Mouse (Mus musculus): ENCODE results near the gene Slc30a1. TPM values are rescaled to one million over a fixed set of nuclear protein-coding genes. Genes with fewer than 3 reads are reported as not detected.
A peak's percentile ranks its signal among the peaks of the same experiment; 100 is the strongest.

Slc30a1 gene
- total and polyA plus RNA-seq, 2 experiments, result 11.3 to 22.6 TPM

- TF ChIP-seq CTCF (IDR thresholded peaks at IDR 0.05; ENCODE audit: low read depth, low read length) (no peak), POLR2A (IDR thresholded peaks at IDR 0.05; ENCODE audit: extremely low read depth, insufficient read depth, low read length) (no peak)
- WGBS, result 37% methylated on average over 10 of the region's 10 CpGs
- H3K4me1 ChIP-seq (ENCODE audit: control insufficient read depth, insufficient read depth, low read length), result peaks cover 20% of the 10 kb centered on the region
- H3K79me2 ChIP-seq (ENCODE audit: control insufficient read depth, insufficient read depth, low read length), result no peaks in the 10 kb centered on the region
- H3K9ac ChIP-seq (ENCODE audit: low read depth, low read length), result no peak overlapping the region
- no peak overlapping the region for H3K4me3 ChIP-seq (ENCODE audit: insufficient read depth, low read depth, low read length)
- H3K27ac ChIP-seq (replicated peaks; ENCODE audit: insufficient read depth, low read depth, low read length), result no peak overlapping the region
- no peaks in the 10 kb centered on the region for H3K36me3 ChIP-seq (ENCODE audit: control insufficient read depth, insufficient read depth, low read length)
- DNase-seq (ENCODE audit: extremely low read depth, low read depth, low spot score), result peak; percentile 80
- H3K27me3 ChIP-seq (ENCODE audit: control insufficient read depth, insufficient read depth, low read length), result no peaks in the 10 kb centered on the region
These were observed 28.9 kb upstream of the Slc30a1 start for GRCm38 (mm10) chr1:191877681-191878080.

GRCm38 (mm10) chr1:191878518-191878921 is 28.0 kb upstream of the Slc30a1 start:
- H3K27me3 ChIP-seq (ENCODE audit: control insufficient read depth, insufficient read depth, low read length), result no peaks in the 10 kb centered on the region
- H3K4me3 ChIP-seq (ENCODE audit: insufficient read depth, low read depth, low read length), result no peak overlapping the region
- H3K79me2 ChIP-seq (ENCODE audit: control insufficient read depth, insufficient read depth, low read length), result no peaks in the 10 kb centered on the region
- DNase-seq (ENCODE audit: extremely low read depth, low read depth, low spot score), result peak; percentile 48
- no peaks in the 10 kb centered on the region for H3K36me3 ChIP-seq (ENCODE audit: control insufficient read depth, insufficient read depth, low read length)
- no peak overlapping the region for H3K9ac ChIP-seq (ENCODE audit: low read depth, low read length)
- WGBS, result 65% methylated on average over 4 of the region's 4 CpGs
- no peak for TF ChIP-seq CTCF (IDR thresholded peaks at IDR 0.05; ENCODE audit: low read depth, low read length)
- no peak for TF ChIP-seq POLR2A (IDR thresholded peaks at IDR 0.05; ENCODE audit: extremely low read depth, insufficient read depth, low read length)
- peaks cover 21% of the 10 kb centered on the region for H3K4me1 ChIP-seq (ENCODE audit: control insufficient read depth, insufficient read depth, low read length)
- H3K27ac ChIP-seq (replicated peaks; ENCODE audit: insufficient read depth, low read depth, low read length), result no peak overlapping the region

GRCm38 (mm10) chr1:191880247-191880646 is 26.3 kb upstream of the Slc30a1 start:
- 69% methylated on average over 3 of the region's 3 CpGs for WGBS
- no peak for DNase-seq (ENCODE audit: extremely low read depth, low read depth, low spot score)
- no peaks in the 10 kb centered on the region for H3K36me3 ChIP-seq (ENCODE audit: control insufficient read depth, insufficient read depth, low read length)
- H3K4me3 ChIP-seq (ENCODE audit: insufficient read depth, low read depth, low read length), result no peak overlapping the region
- no peaks in the 10 kb centered on the region for H3K27me3 ChIP-seq (ENCODE audit: control insufficient read depth, insufficient read depth, low read length)
- peaks cover 25% of the 10 kb centered on the region for H3K4me1 ChIP-seq (ENCODE audit: control insufficient read depth, insufficient read depth, low read length)
- H3K9ac ChIP-seq (ENCODE audit: low read depth, low read length), result no peak overlapping the region
- TF ChIP-seq POLR2A (IDR thresholded peaks at IDR 0.05; ENCODE audit: extremely low read depth, insufficient read depth, low read length) (no peak), CTCF (IDR thresholded peaks at IDR 0.05; ENCODE audit: low read depth, low read length) (no peak)
- no peaks in the 10 kb centered on the region for H3K79me2 ChIP-seq (ENCODE audit: control insufficient read depth, insufficient read depth, low read length)
- H3K27ac ChIP-seq (replicated peaks; ENCODE audit: insufficient read depth, low read depth, low read length), result no peak overlapping the region

- Histone ChIP-seq H3K36me3 (ENCODE audit: control insufficient read depth, insufficient read depth, low read length) (no peaks in the 10 kb centered on the region), H3K9ac (ENCODE audit: low read depth, low read length) (peak overlapping the region; percentile 31), H3K27me3 (ENCODE audit: control insufficient read depth, insufficient read depth, low read length) (no peaks in the 10 kb centered on the region), H3K4me3 (ENCODE audit: insufficient read depth, low read depth, low read length) (no peak overlapping the region), H3K4me1 (ENCODE audit: control insufficient read depth, insufficient read depth, low read length) (peaks cover 25% of the 10 kb centered on the region), H3K79me2 (ENCODE audit: control insufficient read depth, insufficient read depth, low read length) (no peaks in the 10 kb centered on the region), H3K27ac (replicated peaks; ENCODE audit: insufficient read depth, low read depth, low read length) (peak overlapping the region; percentile 45)
- TF ChIP-seq POLR2A (IDR thresholded peaks at IDR 0.05; ENCODE audit: extremely low read depth, insufficient read depth, low read length), result no peak
- no peak for TF ChIP-seq CTCF (IDR thresholded peaks at IDR 0.05; ENCODE audit: low read depth, low read length)
- WGBS, result 21% methylated on average over 8 of the region's 8 CpGs
- DNase-seq (ENCODE audit: extremely low read depth, low read depth, low spot score), result peak; percentile 90
These were observed 25.5 kb upstream of the Slc30a1 start for GRCm38 (mm10) chr1:191880921-191881609.

- H3K4me1 ChIP-seq (ENCODE audit: control insufficient read depth, insufficient read depth, low read length), result peaks cover 25% of the 10 kb centered on the region
- H3K79me2 ChIP-seq (ENCODE audit: control insufficient read depth, insufficient read depth, low read length), result no peaks in the 10 kb centered on the region
- no peak for DNase-seq (ENCODE audit: extremely low read depth, low read depth, low spot score)
- WGBS, result 71% methylated on average over 2 of the region's 2 CpGs
- H3K27me3 ChIP-seq (ENCODE audit: control insufficient read depth, insufficient read depth, low read length), result no peaks in the 10 kb centered on the region
- no peaks in the 10 kb centered on the region for H3K36me3 ChIP-seq (ENCODE audit: control insufficient read depth, insufficient read depth, low read length)
- no peak overlapping the region for H3K9ac ChIP-seq (ENCODE audit: low read depth, low read length)
- no peak overlapping the region for H3K4me3 ChIP-seq (ENCODE audit: insufficient read depth, low read depth, low read length)
- TF ChIP-seq CTCF (IDR thresholded peaks at IDR 0.05; ENCODE audit: low read depth, low read length) (no peak), POLR2A (IDR thresholded peaks at IDR 0.05; ENCODE audit: extremely low read depth, insufficient read depth, low read length) (no peak)
- H3K27ac ChIP-seq (replicated peaks; ENCODE audit: insufficient read depth, low read depth, low read length), result no peak overlapping the region
These were observed 24.9 kb upstream of the Slc30a1 start for GRCm38 (mm10) chr1:191881663-191882062.

- no peak overlapping the region for H3K27ac ChIP-seq (replicated peaks; ENCODE audit: insufficient read depth, low read depth, low read length)
- H3K9ac ChIP-seq (ENCODE audit: low read depth, low read length), result no peak overlapping the region
- DNase-seq (ENCODE audit: extremely low read depth, low read depth, low spot score), result no peak
These were observed 23.9 kb upstream of the Slc30a1 start for GRCm38 (mm10) chr1:191882474-191883206.

More at GRCm38 (mm10) chr1:191882474-191883206, 23.9 kb upstream of the Slc30a1 start:
- no peaks in the 10 kb centered on the region for H3K27me3 ChIP-seq (ENCODE audit: control insufficient read depth, insufficient read depth, low read length)
- H3K4me1 ChIP-seq (ENCODE audit: control insufficient read depth, insufficient read depth, low read length), result peaks cover 21% of the 10 kb centered on the region
- H3K36me3 ChIP-seq (ENCODE audit: control insufficient read depth, insufficient read depth, low read length), result no peaks in the 10 kb centered on the region
- H3K4me3 ChIP-seq (ENCODE audit: insufficient read depth, low read depth, low read length), result no peak overlapping the region
- TF ChIP-seq CTCF (IDR thresholded peaks at IDR 0.05; ENCODE audit: low read depth, low read length) (no peak), POLR2A (IDR thresholded peaks at IDR 0.05; ENCODE audit: extremely low read depth, insufficient read depth, low read length) (no peak)
- no peaks in the 10 kb centered on the region for H3K79me2 ChIP-seq (ENCODE audit: control insufficient read depth, insufficient read depth, low read length)
- WGBS, result 93% methylated on average over 10 of the region's 10 CpGs
